Mouse (Mus musculus) monocyte, adult 5-6 weeks (primary cell): Measurements from ENCODE around the gene Arl15. TPM values are rescaled to one million over a fixed set of nuclear protein-coding genes. Genes with fewer than 3 reads are reported as not detected.

Experiments
- ATAC-seq: fragments of 153-309, 156-312 bp; replicated peaks from 2 replicates; pipeline ENCODE4 v1.8.0; 2017; ENCODE audit warnings: mild to moderate bottlenecking; ENCODE audit not compliant: low TSS enrichment, insufficient number of reproducible peaks, severe bottlenecking, poor library complexity, low FRiP score
- total RNA-seq: library from RNA; stranded (forward); fragments of 200-1000, 200-491, 200-594 nt; gene quantifications from 3 replicates; pipeline ENCODE4 v1.2.3, GENCODE M21; 2017

Arl15 gene
- total RNA-seq, 1 experiment from 2014 or later: 11.3 TPM

- ATAC-seq: no peak
These were observed 95.1 kb downstream of the Arl15 start for GRCm38 (mm10) chr13:113889140-113890055.

- ATAC-seq: no peak
These were observed 102.4 kb downstream of the Arl15 start for GRCm38 (mm10) chr13:113896684-113897083.

GRCm38 (mm10) chr13:113897498-113897897, 103.2 kb downstream of the Arl15 start:
- ATAC-seq: no peak

GRCm38 (mm10) chr13:113897951-113898350, 103.6 kb downstream of the Arl15 start:
- ATAC-seq: no peak

DNA sequence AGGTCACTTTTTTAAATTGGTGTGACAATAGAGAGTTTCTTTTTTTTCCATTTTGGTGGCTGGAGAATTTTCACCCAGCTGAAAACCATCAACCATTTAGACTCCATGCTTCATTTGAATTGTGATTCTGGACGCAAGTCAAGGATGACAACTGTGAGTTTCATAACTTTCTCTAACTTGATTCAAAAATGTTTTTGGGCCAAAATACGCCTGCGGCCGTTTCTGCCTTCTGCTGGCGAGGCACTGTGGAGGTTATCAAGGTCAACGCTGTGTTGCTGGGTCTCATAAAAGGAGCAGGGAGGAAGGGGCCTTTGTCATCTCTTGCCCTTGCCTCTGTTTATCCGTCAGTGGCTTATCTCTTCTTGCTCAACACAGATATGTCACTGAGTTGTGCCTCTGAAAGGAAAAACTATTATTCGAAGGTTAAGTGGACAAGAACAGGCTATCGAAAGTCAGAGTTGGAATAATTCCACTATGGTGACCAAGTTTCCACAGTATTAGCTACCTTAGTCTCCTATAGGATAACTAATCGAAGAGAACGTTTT, 106.8 kb downstream of the Arl15 start:
- ATAC-seq: no peak

- no peak for ATAC-seq
These were observed 109.0 kb downstream of the Arl15 start for GRCm38 (mm10) chr13:113903255-113903654.

- no peak for ATAC-seq
These were observed 117.7 kb downstream of the Arl15 start for GRCm38 (mm10) chr13:113911986-113912519.

GRCm38 (mm10) chr13:113914551-113914971, 120.3 kb downstream of the Arl15 start:
- no peak for ATAC-seq

DNA sequence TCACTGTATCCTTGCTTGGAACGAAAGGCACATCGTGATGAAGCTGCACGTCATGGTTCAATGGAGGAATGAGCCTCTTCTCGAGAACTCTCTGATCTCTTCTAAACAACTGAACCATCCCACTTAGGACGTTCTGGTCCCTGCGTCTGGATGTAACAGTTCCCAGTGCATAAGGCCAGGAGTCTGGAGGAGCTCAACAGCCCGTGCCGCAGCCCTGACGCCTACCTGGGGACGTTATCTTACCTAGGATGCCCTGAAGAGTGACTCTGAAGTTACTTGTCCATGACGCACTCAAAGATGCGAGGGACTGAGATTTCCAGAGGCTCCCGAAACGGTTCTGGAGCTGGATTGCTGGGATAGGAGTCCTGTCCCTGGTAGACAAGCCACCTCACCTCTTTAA, 121.4 kb downstream of the Arl15 start:
- no peak for ATAC-seq

DNA sequence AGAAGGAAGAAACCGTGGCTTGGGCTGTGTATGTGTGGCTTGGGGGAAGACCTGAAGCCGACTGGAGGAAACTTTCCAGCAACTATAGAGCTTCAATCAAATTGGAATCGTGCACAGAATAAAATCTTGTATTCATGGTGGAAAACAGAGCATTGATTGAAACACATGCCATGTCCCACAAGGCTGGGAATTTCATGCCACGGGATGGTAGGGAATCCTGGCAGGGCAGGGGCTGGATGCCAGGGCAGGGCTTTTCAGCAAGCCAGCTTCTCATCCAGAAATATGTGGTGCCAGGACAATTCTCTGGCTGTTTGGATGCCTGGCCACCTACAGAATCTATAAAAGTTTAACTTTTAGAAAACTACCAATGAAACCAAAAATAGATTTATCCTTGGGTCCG, 122.5 kb downstream of the Arl15 start:
- ATAC-seq: no peak

- no peak for ATAC-seq
These were observed 123.1 kb downstream of the Arl15 start for GRCm38 (mm10) chr13:113917376-113917775.

GRCm38 (mm10) chr13:113917868-113918411, 123.6 kb downstream of the Arl15 start:
- ATAC-seq: no peak

GRCm38 (mm10) chr13:113918668-113919067, 124.4 kb downstream of the Arl15 start:
- ATAC-seq: no peak

DNA sequence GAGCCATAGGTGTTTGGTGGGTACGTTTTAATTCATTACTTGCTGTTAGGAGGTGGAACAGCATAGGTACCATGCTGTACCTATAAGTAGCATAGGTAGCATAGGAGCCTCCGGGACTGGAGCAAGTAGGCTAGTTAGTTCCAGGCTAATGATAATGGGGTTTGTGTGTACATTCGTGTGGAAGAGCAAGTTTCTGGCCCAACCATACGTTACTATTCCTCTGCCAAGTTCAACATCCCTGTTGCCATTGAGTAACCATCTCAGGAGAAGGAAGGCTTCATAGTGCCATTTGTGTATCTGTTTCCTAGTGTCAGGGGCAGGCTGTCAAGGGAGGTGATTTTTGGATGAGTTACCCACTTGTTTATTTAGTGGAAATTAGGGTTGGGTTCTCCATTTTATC, 141.4 kb downstream of the Arl15 start:
- no peak for ATAC-seq

DNA sequence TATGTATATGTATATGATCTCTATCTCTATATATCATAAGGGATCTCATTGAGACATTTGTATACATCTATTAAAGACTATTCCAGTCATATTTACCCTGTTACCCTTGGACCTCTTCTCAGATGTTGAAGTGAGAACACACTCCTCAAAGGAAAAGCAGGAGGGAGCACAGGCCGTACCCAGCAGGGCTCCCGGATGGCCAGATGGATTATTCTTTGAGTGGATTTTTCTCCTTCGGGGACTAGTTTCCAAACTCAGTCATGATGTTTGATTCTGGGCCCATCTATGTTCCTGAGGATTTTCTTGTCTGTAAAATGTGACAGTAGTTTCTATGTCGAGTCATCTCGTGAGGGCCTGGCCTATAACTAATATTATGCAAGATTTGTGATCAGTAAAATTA, 142.9 kb downstream of the Arl15 start:
- no peak for ATAC-seq

GRCm38 (mm10) chr13:113938561-113938960, 144.3 kb downstream of the Arl15 start:
- ATAC-seq: no peak

GRCm38 (mm10) chr13:113939097-113939496, 144.8 kb downstream of the Arl15 start:
- ATAC-seq: no peak

DNA sequence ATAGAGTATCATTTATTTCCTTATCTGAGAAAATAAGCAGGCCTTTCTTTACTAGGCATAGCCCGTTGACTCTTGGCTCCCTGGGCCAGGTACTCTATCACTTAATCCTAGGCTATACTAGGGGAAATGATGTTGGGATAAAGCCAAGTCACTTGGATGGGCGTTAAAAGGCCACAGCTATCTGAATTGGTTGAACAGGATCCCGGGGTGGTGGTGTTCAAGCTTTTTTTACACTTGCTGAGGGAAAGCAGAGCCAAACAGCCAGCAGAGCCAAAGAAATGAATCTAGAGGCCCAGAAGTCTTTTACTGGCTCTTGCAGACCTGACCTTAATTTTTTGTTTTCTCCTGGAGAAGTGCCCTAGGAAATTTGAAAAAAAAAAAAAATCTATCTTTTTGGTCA, 145.4 kb downstream of the Arl15 start:
- no peak for ATAC-seq

DNA sequence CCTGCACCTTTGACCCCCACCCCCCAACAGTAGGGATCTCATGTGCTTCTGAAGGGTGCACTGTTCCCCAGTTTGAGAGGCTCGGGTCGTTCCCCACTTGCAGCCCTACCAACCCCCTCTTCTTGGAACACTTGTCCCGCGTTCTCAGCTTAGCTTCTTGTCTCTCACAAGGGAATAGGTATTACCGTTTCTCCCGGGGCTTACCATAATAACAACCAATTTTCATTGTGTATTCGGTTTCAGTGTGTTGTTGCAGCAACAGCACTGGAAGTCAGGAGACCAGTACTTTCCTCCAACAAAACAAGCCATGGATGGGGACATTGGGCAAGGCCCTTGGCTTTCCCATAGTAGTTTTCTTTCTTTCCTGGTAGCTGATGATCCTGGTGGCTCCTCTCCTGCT, 145.8 kb downstream of the Arl15 start:
- ATAC-seq: no peak

GRCm38 (mm10) chr13:113941943-113942342, 147.6 kb downstream of the Arl15 start:
- ATAC-seq: no peak
